Mouse (Mus musculus) heart, postnatal 0 days (tissue): ENCODE measurements around the gene Esrrg. TPM values are rescaled to one million over a fixed set of nuclear protein-coding genes. Genes with fewer than 3 reads are reported as not detected.

ENCODE experiments used
- ATAC-seq: fragments of 200-750 bp; cut with Nextera tagmentation; 2 replicates; pipeline ENCODE4 v1.8.0; 2017; ENCODE audit warnings: low read depth, moderate number of reproducible peaks, moderate library complexity; ENCODE audit not compliant: insufficient read depth
- DNase-seq: peaks from one replicate; pipeline ENCODE4 v3.0.0-alpha.2; 2016; ENCODE audit warnings: low spot score
- H3K27ac ChIP-seq: fragments of 300-500 bp; sonication (generic); 2 replicates; pipeline ENCODE4 v1.5.1; 2014; ENCODE audit warnings: low read depth, mild to moderate bottlenecking
- H3K27me3 ChIP-seq: fragments of 300-500 bp; sonication (generic); 2 replicates; pipeline ENCODE4 v1.6.1; 2014; ENCODE audit warnings: low read length, mixed read lengths; ENCODE audit not compliant: control insufficient read depth, insufficient read depth
- H3K36me3 ChIP-seq: fragments of 300-500 bp; sonication (generic); replicated peaks from 2 replicates; pipeline ENCODE4 v1.6.1; 2014; ENCODE audit warnings: low read length, mixed read lengths; ENCODE audit not compliant: control insufficient read depth, insufficient read depth
- H3K4me1 ChIP-seq: fragments of 300-500 bp; sonication (generic); 2 replicates; pipeline ENCODE4 v1.6.1; 2014; ENCODE audit warnings: antibody characterized with exemption; ENCODE audit not compliant: control insufficient read depth, insufficient read depth
- H3K4me2 ChIP-seq: fragments of 300-500 bp; sonication (generic); 2 replicates; pipeline ENCODE4 v1.6.1; 2014; ENCODE audit warnings: low read depth, mild to moderate bottlenecking, low read length, moderate library complexity
- H3K4me3 ChIP-seq: fragments of 300-500 bp; sonication (generic); 2 replicates; pipeline ENCODE4 v1.5.1; 2014; ENCODE audit warnings: low read depth, low read length
- H3K9ac ChIP-seq: fragments of 300-500 bp; sonication (generic); replicated peaks from 2 replicates; pipeline ENCODE4 v1.6.1; 2014; ENCODE audit warnings: low read depth, low read length, mixed read lengths
- H3K9me3 ChIP-seq: fragments of 300-500 bp; sonication (generic); replicated peaks from 2 replicates; pipeline ENCODE4 v1.6.1; 2016; ENCODE audit warnings: low read length; ENCODE audit not compliant: control insufficient read depth
- CTCF ChIP-seq: IDR thresholded peaks from 2 replicates; pipeline ENCODE4 v1.5.1; 2016; ENCODE audit warnings: antibody characterized with exemption, control low read depth, low read depth
- EP300 ChIP-seq: IDR thresholded peaks from 2 replicates; pipeline ENCODE4 v1.6.1; 2016; ENCODE audit warnings: antibody characterized with exemption, low read depth
- WGBS: fragments of 180-500 bp; shearing (Covaris S2); extraction: QIAGEN DNeasy Blood & Tissue Kit; methylation state at CpG from one replicate; pipeline ENCODE4 v1.1.7; 2014; 5-methylcytosine and 5-hydroxymethylcytosine counted together
- polyA plus RNA-seq: library from polyadenylated mRNA; unstranded; fragments of >200 nt; fragmentation: Nextera tagmentation; extraction: Ambion mirVana; gene quantifications from 2 replicates; pipeline ENCODE4 v1.2.1, GENCODE M21; 2015
- total RNA-seq: library from RNA; depleted of rRNA; stranded (reverse); fragments of >200 nt; gene quantifications from 2 replicates; pipeline ENCODE4 v1.2.3, GENCODE M21; 2014; ENCODE audit warnings: low replicate concordance

The Esrrg gene
- total and polyA plus RNA-seq, 2 experiments from 2014 or later = 11.5 to 16.8 TPM

DNA sequence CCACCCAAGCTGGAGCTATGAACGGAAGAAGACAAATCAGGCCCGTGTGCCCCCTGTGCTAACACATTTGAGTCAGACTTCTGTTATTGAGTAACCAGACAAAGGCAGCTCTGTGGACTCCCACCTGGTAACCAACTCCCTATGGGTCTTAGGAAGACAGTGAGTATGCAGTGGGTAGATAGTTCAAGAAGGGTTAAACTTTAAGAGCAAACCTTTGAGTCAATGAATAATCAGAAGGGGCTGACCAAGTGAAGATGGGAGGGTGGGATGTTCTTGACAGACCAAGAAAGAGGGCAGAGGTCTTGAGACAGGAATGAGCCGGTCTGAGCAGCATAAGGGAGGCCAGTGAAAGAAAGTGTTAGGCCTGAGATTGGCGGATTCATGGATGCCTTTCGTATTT is 214.8 kb downstream of the Esrrg start:
- ATAC-seq = no peak
- Histone ChIP-seq H3K27me3 (no peaks in the 10 kb centered on the region), H3K4me3 (no peak overlapping the region), H3K4me2 (no peak overlapping the region), H3K4me1 (peaks cover 10% of the 10 kb centered on the region), H3K27ac (no peak overlapping the region), H3K9ac (no peak overlapping the region), H3K9me3 (no peaks in the 10 kb centered on the region), H3K36me3 (no peaks in the 10 kb centered on the region)
- WGBS = 80% methylated on average over 5 of the region's 5 CpGs
- TF ChIP-seq EP300 (no peak), CTCF (no peak)
- no peak for DNase-seq

DNA sequence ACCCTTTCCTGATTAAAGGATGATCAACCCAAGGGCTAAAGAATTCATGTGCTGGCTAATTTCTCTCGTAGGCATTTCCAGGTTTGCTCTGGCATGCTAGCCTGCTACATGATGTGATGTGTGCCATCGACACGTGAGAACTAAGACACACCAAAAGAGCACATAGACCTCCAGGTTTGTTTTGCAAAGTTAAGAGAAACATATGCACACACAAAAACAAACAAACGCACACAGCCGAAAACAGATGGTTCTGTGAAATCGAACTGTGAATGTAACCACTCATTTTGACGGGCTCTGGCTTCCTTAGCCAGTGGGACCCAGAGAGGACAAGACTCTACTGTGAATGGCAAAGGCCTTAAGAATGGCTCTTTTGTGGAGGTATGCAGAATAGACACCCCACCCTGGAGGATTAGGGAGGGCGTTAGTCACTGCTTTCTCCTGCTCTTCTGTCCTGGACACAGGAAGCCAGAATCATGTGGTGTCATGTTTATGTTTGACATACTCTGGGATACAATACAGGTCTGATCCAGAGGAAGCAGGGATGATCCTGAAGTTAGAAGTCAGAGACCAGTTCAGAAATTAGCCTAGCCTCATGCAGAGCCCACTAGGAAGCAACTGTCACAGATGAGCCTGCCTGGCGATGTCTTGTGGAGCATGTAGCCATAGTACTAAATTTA is 217.0 kb downstream of the Esrrg start:
- DNase-seq = no peak
- Histone ChIP-seq H3K4me2 (no peak overlapping the region), H3K27me3 (no peaks in the 10 kb centered on the region), H3K9ac (no peak overlapping the region), H3K27ac (no peak overlapping the region), H3K9me3 (no peaks in the 10 kb centered on the region), H3K36me3 (no peaks in the 10 kb centered on the region), H3K4me3 (no peak overlapping the region), H3K4me1 (peaks cover 10% of the 10 kb centered on the region)
- 83% methylated on average over 9 of the region's 9 CpGs for WGBS
- TF ChIP-seq EP300 (no peak), CTCF (no peak)
- ATAC-seq = no peak

DNA sequence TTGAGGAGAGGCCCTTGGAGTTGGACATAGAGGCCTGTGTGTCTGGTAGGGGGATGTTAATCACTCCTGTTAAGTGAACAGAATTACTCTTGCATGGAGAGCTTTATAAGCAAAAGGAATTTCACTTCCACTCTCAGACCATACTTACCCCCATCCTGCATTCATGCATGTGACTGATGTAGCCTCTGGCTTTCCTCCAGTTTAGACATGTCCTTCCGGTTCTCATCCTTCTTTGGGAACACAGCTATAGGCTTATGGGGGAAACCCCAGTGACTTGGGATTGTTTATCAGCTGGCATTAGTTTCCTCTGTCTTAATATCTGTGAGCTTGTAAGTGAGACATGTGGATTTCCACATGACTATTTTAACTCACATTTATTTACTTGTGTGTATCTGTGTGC is 217.5 kb downstream of the Esrrg start:
- no peak overlapping the region for H3K27ac ChIP-seq
- H3K36me3 ChIP-seq = no peaks in the 10 kb centered on the region
- H3K4me1 ChIP-seq = peaks cover 10% of the 10 kb centered on the region
- DNase-seq (no peak), ATAC-seq (no peak)
- H3K9me3 ChIP-seq = no peaks in the 10 kb centered on the region
- WGBS = 3% methylated on average over 1 of the region's 1 CpGs
- no peak overlapping the region for H3K4me2 ChIP-seq
- H3K9ac ChIP-seq = no peak overlapping the region
- no peaks in the 10 kb centered on the region for H3K27me3 ChIP-seq
- no peak for TF ChIP-seq EP300
- no peak for TF ChIP-seq CTCF
- no peak overlapping the region for H3K4me3 ChIP-seq

DNA sequence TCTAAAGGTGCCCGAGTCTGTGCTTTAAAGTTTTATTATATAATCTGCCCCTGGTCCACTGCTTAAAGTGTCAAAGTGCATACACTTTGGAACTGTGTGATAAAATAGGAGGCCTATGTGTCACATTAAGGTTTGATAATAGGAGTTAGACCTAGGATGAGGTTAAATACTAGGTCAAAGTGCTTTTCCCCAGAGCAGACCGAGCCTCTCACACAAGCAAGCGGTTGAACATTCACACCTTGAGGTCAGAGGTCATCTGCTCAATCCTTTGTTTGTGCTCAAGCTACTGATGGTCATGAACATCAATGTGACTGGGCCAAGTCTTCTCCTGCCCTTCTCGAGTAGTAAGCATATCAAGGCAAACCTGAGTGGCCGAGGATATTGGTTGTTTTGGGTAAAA is 218.3 kb downstream of the Esrrg start:
- Histone ChIP-seq H3K9ac (no peak overlapping the region), H3K27ac (no peak overlapping the region), H3K27me3 (no peaks in the 10 kb centered on the region), H3K9me3 (no peaks in the 10 kb centered on the region), H3K4me3 (no peak overlapping the region), H3K4me1 (peaks cover 10% of the 10 kb centered on the region), H3K36me3 (no peaks in the 10 kb centered on the region), H3K4me2 (no peak overlapping the region)
- WGBS = 78% methylated on average over 5 of the region's 5 CpGs
- no peak for TF ChIP-seq EP300
- TF ChIP-seq CTCF = no peak
- no peak for DNase-seq
- ATAC-seq = no peak

DNA sequence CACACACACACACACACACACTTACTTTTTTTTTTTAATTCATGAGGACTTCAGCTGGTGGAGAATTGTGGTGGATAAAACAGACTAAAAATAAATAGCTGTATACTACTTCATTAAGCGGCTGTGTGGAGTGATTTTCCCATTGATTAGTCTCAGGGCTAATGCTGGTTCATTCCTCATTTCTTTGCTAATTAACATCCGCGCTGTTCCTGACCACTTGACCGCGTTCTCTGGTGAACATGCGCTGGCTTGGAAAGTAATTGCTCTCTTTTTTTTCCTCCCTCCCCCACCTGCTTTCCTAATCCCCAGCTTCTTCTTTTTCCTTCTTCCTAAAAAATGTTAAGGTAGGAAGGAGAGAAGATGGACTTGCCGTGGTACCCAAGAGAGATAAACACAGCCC is 222.3 kb downstream of the Esrrg start:
- no peaks in the 10 kb centered on the region for H3K27me3 ChIP-seq
- H3K4me3 ChIP-seq = no peak overlapping the region
- 93% methylated on average over 7 of the region's 7 CpGs for WGBS
- H3K4me1 ChIP-seq = peaks cover 6% of the 10 kb centered on the region
- H3K27ac ChIP-seq = no peak overlapping the region
- no peak overlapping the region for H3K4me2 ChIP-seq
- no peak overlapping the region for H3K9ac ChIP-seq
- H3K36me3 ChIP-seq = no peaks in the 10 kb centered on the region
- H3K9me3 ChIP-seq = no peaks in the 10 kb centered on the region
- no peak for TF ChIP-seq EP300
- TF ChIP-seq CTCF = no peak
- DNase-seq (no peak), ATAC-seq (no peak)

DNA sequence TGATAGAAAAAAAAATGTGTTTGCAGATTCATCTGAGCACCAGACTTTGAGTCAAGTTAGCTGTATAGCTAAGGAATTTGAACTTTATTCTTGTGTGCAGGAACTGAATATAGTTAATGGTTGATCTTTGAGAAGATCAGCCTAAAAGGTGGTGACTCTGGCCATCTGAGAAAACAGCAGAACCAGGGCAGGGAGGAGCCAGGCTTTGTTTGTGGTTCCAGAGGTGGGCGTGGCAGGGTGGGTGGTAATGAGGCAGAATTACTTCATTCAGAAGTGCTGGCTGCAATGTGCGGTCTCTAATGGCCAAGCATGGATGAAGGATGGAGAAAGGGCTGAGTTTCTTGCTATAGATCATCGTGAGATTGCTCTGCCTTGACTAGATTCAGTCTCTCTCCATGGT is 224.3 kb downstream of the Esrrg start:
- H3K4me3 ChIP-seq = no peak overlapping the region
- DNase-seq = no peak

More for the DNA sequence above, 224.3 kb downstream of the Esrrg start:
- Histone ChIP-seq H3K36me3 (no peaks in the 10 kb centered on the region), H3K27ac (no peak overlapping the region), H3K4me2 (no peak overlapping the region), H3K9ac (no peak overlapping the region), H3K9me3 (no peaks in the 10 kb centered on the region), H3K4me1 (peaks cover 12% of the 10 kb centered on the region; the same call in 1 of the 2 replicates), H3K27me3 (no peaks in the 10 kb centered on the region)
- TF ChIP-seq CTCF = no peak
- no peak for TF ChIP-seq EP300
- ATAC-seq = no peak
- WGBS = 70% methylated on average over 3 of the region's 3 CpGs
